Mouse (Mus musculus) myocyte (in vitro differentiated cells): ENCODE results near the gene Pqbp1. TPM values are rescaled to one million over a fixed set of nuclear protein-coding genes. Genes with fewer than 3 reads are reported as not detected.
A peak's percentile ranks its signal among the peaks of the same experiment; 100 is the strongest.

Source experiments
- H3K27me3 ChIP-seq: one replicate; pipeline ENCODE4 v1.6.1; 2011; ENCODE audit not compliant: control insufficient read depth, insufficient read depth, insufficient read length
- H3K36me3 ChIP-seq: one replicate; pipeline ENCODE4 v1.6.1; 2011; ENCODE audit not compliant: control insufficient read depth, insufficient read depth
- H3K4me2 ChIP-seq: one replicate; pipeline ENCODE4 v1.6.1; 2011; ENCODE audit warnings: low read depth, control low read depth
- H3K4me3 ChIP-seq: one replicate; pipeline ENCODE4 v1.5.1; 2011; ENCODE audit warnings: mild to moderate bottlenecking, control low read depth, moderate library complexity
- H3K79me2 ChIP-seq: one replicate; pipeline ENCODE4 v1.6.1; 2011; ENCODE audit not compliant: control insufficient read depth, insufficient read depth
- H3ac ChIP-seq: one replicate; pipeline ENCODE4 v1.6.1; 2011; ENCODE audit not compliant: control insufficient read depth, insufficient read length
- CEBPB ChIP-seq: IDR thresholded peaks from 2 replicates; pipeline ENCODE4 v1.6.1; 2011; ENCODE audit warnings: mild to moderate bottlenecking, moderate library complexity; ENCODE audit not compliant: poor library complexity, insufficient read depth, severe bottlenecking
- E2F4 ChIP-seq: IDR thresholded peaks from one replicate; pipeline ENCODE4 v1.6.1; 2011; ENCODE audit warnings: mild to moderate bottlenecking, control low read depth, moderate library complexity; ENCODE audit not compliant: insufficient read depth
- MAX ChIP-seq: IDR thresholded peaks from one replicate; pipeline ENCODE4 v1.6.1; 2011; ENCODE audit warnings: low read depth, mild to moderate bottlenecking, control low read depth
- MYOD1 ChIP-seq, 3 experiments: IDR thresholded peaks; one replicate each; pipeline ENCODE4 v1.6.1; 2011; ENCODE audit warnings: control low read depth in 2 of 3, low read depth in 2 of 3, mild to moderate bottlenecking in 2 of 3, moderate library complexity in 1 of 3; ENCODE audit not compliant: insufficient read length in 2 of 3, control insufficient read depth in 1 of 3
- MYOG ChIP-seq, 3 experiments: IDR thresholded peaks; one replicate each; pipeline ENCODE4 v1.6.1; 2011; ENCODE audit warnings: control low read depth in 2 of 3, low read depth in 2 of 3, mild to moderate bottlenecking in 2 of 3; ENCODE audit not compliant: insufficient read length in 2 of 3, control insufficient read depth in 1 of 3, insufficient read depth in 1 of 3
- POLR2A ChIP-seq: IDR thresholded peaks from one replicate; pipeline ENCODE4 v1.6.1; 2011; ENCODE audit warnings: low read depth, mild to moderate bottlenecking, control low read depth, moderate library complexity; ENCODE audit not compliant: insufficient read length
- POLR2AphosphoS2 ChIP-seq: IDR thresholded peaks from one replicate; pipeline ENCODE4 v1.6.1; 2011; ENCODE audit warnings: low read depth, control low read depth; ENCODE audit not compliant: insufficient read length
- REST ChIP-seq: IDR thresholded peaks from one replicate; pipeline ENCODE4 v1.6.1; 2011; ENCODE audit warnings: mild to moderate bottlenecking, control low read depth, moderate library complexity; ENCODE audit not compliant: insufficient read depth, insufficient read length
- SRF ChIP-seq: IDR thresholded peaks from one replicate; pipeline ENCODE4 v1.6.1; 2011; ENCODE audit warnings: low read depth; ENCODE audit not compliant: control insufficient read depth, insufficient read length
- TCF12 ChIP-seq: IDR thresholded peaks from one replicate; pipeline ENCODE4 v1.6.1; 2011; ENCODE audit warnings: mild to moderate bottlenecking, control low read depth; ENCODE audit not compliant: poor library complexity, insufficient read depth, severe bottlenecking
- TCF3 ChIP-seq: IDR thresholded peaks from one replicate; pipeline ENCODE4 v1.6.1; 2011; ENCODE audit warnings: low read depth, control low read depth; ENCODE audit not compliant: insufficient read length
- USF1 ChIP-seq: IDR thresholded peaks from one replicate; pipeline ENCODE4 v1.6.1; 2011; ENCODE audit warnings: low read depth, mild to moderate bottlenecking, control low read depth, moderate library complexity
- polyA plus RNA-seq: library from polyadenylated mRNA; unstranded; fragments of >200 nt; fragmentation: generic; extraction: Trizol; gene quantifications from one replicate; pipeline ENCODE4 v1.2.1, GENCODE M21; 2012; ENCODE audit warnings: missing spikeins

Pqbp1 gene
- polyA plus RNA-seq, 1 experiment = 79.5 TPM

GRCm38 (mm10) chrX:7907735-7908134 lies 8.7 kb upstream of the Pqbp1 start, which contains the start of gene Gm10491:
Gene Gm10491, minus strand, starts transcription at chrX:7907835.
- no peak within 1 kb of the TSS for H3K4me2 ChIP-seq
- no peak within 1 kb of the TSS for H3K4me3 ChIP-seq
- no peaks in the 10 kb centered on the region for H3K79me2 ChIP-seq
- no peaks in the 10 kb centered on the region for H3K27me3 ChIP-seq
- H3ac ChIP-seq = no peak within 1 kb of the TSS
- no peak for TF ChIP-seq POLR2AphosphoS2
- TF ChIP-seq MYOG (IDR thresholded peaks at IDR 0.05; ENCODE audit: control insufficient read depth in 1 of 3, insufficient read depth in 1 of 3, insufficient read length in 2 of 3, low read depth in 2 of 3) = no peak
- no peak for TF ChIP-seq MAX
- TF ChIP-seq TCF12 = no peak
- no peak for TF ChIP-seq CEBPB
- no peak for TF ChIP-seq E2F4
- no peak for TF ChIP-seq MYOD1 (IDR thresholded peaks at IDR 0.05; ENCODE audit: control insufficient read depth in 1 of 3, insufficient read length in 2 of 3, low read depth in 2 of 3)
- no peak for TF ChIP-seq REST
- no peak for TF ChIP-seq POLR2A
- no peak for TF ChIP-seq SRF
- TF ChIP-seq TCF3 = no peak
- no peak for TF ChIP-seq USF1
- no peaks in the 10 kb centered on the region for H3K36me3 ChIP-seq

GRCm38 (mm10) chrX:7904441-7904840 lies 5.4 kb upstream of the Pqbp1 start:
- Histone ChIP-seq H3K27me3 (no peaks in the 10 kb centered on the region), H3K4me3 (no peak overlapping the region), H3K36me3 (no peaks in the 10 kb centered on the region), H3K79me2 (peaks cover 4% of the 10 kb centered on the region), H3K4me2 (no peak overlapping the region), H3ac (no peak overlapping the region)
- TF ChIP-seq POLR2AphosphoS2 (no peak), TCF3 (no peak), E2F4 (no peak), TCF12 (no peak), REST (no peak), CEBPB (no peak), POLR2A (no peak), MYOG (IDR thresholded peaks at IDR 0.05; ENCODE audit: control insufficient read depth in 1 of 3, insufficient read depth in 1 of 3, insufficient read length in 2 of 3, low read depth in 2 of 3) (no peak), USF1 (no peak), SRF (no peak), MAX (no peak), MYOD1 (IDR thresholded peaks at IDR 0.05; ENCODE audit: control insufficient read depth in 1 of 3, insufficient read length in 2 of 3, low read depth in 2 of 3) (no peak)

DNA sequence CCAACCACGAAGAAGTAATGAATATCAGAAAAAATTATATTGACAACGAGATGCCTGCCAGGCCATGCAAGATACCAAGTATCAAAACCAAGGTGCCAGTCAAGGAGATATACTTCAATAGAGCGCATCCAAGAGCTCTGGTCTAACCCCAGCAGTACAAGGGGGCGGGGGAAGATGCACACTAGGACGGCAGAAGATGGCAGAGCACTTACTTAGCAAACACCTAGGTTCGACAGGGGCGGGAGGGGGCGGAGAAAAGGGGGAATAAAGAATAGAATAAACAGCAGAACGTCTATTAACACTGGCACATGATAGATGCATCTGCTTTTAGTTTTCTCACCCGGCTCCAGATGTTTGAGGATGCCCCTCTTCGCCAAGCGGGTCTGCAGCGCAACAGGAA lies 858 bp downstream of the Pqbp1 start:
- H3K4me3 ChIP-seq = peak overlapping the region; percentile 53
- peaks cover 7% of the 10 kb centered on the region for H3K36me3 ChIP-seq
- TF ChIP-seq REST (no peak), E2F4 (no peak), USF1 (no peak), MYOD1 (IDR thresholded peaks at IDR 0.05; ENCODE audit: control insufficient read depth in 1 of 3, insufficient read length in 2 of 3, low read depth in 2 of 3) (no peak)
- no peaks in the 10 kb centered on the region for H3K27me3 ChIP-seq
- H3K79me2 ChIP-seq = peaks cover 13% of the 10 kb centered on the region
- peak overlapping the region; percentile 80 for H3K4me2 ChIP-seq
- H3ac ChIP-seq = no peak overlapping the region

GRCm38 (mm10) chrX:7883841-7884567 lies 15.1 kb downstream of the Pqbp1 start, which contains the start of gene Slc35a2:
Gene Slc35a2, plus strand, starts transcription at chrX:7884028.
- H3K36me3 ChIP-seq = no peaks in the 10 kb centered on the region
- H3K27me3 ChIP-seq = no peaks in the 10 kb centered on the region
- peak within 1 kb of the TSS; percentile 48 for H3K4me3 ChIP-seq
- peak within 1 kb of the TSS; percentile 81 for H3K4me2 ChIP-seq
- peaks cover 11% of the 10 kb centered on the region for H3K79me2 ChIP-seq
- TF ChIP-seq POLR2AphosphoS2 = peak; percentile 46
- TF ChIP-seq POLR2A = peak; percentile 65
- TF ChIP-seq MYOD1 (IDR thresholded peaks at IDR 0.05; ENCODE audit: control insufficient read depth in 1 of 3, insufficient read length in 2 of 3, low read depth in 2 of 3) = peak in 2 of 3 experiments; percentile 6 to 43
- TF ChIP-seq CEBPB = no peak
- no peak for TF ChIP-seq MAX
- no peak for TF ChIP-seq REST
- peak within 1 kb of the TSS; percentile 20 for H3ac ChIP-seq

DNA sequence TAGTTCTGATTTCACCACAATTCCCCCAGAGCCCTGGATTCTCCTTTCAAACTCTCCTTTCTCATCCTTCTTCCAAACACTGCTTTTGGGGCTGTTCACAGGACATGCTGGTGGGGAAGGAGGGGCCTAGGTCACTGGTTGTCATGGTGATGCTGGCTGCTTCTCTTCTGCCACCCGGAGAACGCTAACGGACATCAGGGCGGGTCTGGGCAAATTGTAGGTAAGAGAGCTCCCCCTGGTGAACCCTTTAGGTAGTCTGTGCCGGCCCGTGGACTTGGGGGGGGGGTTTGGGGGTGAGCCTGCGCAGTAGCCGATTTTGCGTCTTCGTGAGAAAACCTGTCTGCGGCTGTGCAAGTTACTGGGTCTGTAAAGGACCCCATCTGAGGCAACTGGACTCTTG lies 19.2 kb downstream of the Pqbp1 start:
- TF ChIP-seq MYOD1 (IDR thresholded peaks at IDR 0.05; ENCODE audit: control insufficient read depth in 1 of 3, insufficient read length in 2 of 3, low read depth in 2 of 3) = no peak
- TF ChIP-seq CEBPB = no peak
- no peak for TF ChIP-seq SRF
- no peak for TF ChIP-seq TCF12
- no peak for TF ChIP-seq E2F4
- no peak for TF ChIP-seq POLR2A
- TF ChIP-seq MAX = no peak
- no peak for TF ChIP-seq USF1
- H3K27me3 ChIP-seq = no peaks in the 10 kb centered on the region
- no peak overlapping the region for H3K4me2 ChIP-seq
- H3K4me3 ChIP-seq = no peak overlapping the region
- H3ac ChIP-seq = no peak overlapping the region
- peaks cover 5% of the 10 kb centered on the region for H3K79me2 ChIP-seq
- H3K36me3 ChIP-seq = no peaks in the 10 kb centered on the region
